Mouse (Mus musculus) frontal cortex, adult (tissue): ENCODE results near the gene Rtn4rl1.

Experiments used
- ATAC-seq: cut with Nextera tagmentation; 2 replicates; pipeline ENCODE4 v1.9.2; 2017; ENCODE audit warnings: mild to moderate bottlenecking, moderate library complexity, mixed read lengths; ENCODE audit not compliant: low TSS enrichment

Rtn4rl1 gene

GRCm38 (mm10) chr11:75249588-75249987, 56.0 kb downstream of the Rtn4rl1 start:
- ATAC-seq = no peak

DNA sequence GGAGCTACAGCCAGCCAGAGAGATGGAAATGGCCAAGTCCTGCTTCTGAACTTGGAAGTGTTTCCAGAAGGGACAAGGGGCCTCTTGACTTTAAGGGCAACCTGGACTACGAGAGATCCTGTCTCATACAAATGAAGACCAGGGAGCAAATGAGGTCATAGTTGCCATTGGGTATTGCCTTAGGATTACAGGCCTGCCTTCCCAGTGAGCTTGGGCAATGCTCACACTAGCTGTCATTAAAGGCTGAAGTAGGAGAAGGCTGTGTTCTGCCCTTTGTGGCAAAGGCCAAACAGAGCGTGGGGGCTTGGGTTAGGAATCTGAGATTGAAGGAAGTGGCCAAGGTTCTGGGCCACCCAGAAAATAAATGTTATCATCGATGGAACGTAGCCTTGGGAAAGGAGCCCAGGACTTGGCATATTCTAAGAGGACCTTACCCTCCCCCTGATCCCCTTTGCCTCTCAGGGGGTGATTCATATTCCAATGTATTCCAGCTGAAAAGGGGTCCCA, 57.5 kb downstream of the Rtn4rl1 start:
- ATAC-seq = no peak

- no peak for ATAC-seq
These were observed 58.0 kb downstream of the Rtn4rl1 start for GRCm38 (mm10) chr11:75251557-75252070.

- peak; percentile 66 for ATAC-seq
These were observed 60.8 kb downstream of the Rtn4rl1 start for GRCm38 (mm10) chr11:75254252-75254912.

- no peak for ATAC-seq
These were observed 61.7 kb downstream of the Rtn4rl1 start for GRCm38 (mm10) chr11:75255330-75255729.

DNA sequence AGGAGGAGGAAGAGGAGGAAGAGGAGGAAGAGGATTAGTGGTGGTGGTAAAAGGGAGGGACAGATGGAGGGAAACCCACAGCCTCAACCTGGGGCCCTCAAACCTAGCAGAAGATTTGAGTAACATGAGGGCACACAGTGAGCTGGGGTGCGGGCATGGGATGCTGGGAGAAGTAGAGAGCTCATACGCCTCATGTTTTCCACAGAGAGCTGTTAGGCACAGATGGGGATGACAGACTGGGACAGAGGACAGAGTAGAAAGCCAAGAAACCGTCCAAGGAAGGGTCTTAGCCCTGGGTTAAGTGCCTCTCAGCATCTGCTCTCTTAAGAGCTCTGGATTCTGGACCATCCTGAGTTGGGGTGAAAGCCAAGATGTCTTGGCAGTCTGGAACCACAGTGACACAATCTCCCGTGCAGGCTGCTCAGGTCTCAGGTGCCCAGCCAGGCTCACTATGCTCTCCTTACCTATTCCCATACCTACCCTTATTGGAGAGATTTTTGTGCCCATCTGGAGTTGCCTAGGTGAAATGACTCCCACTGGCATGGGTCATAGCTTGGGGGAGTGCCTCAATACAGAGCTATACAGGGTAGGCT, 63.6 kb downstream of the Rtn4rl1 start:
- no peak for ATAC-seq

- ATAC-seq = no peak
These were observed 65.8 kb downstream of the Rtn4rl1 start for GRCm38 (mm10) chr11:75259416-75259815.

DNA sequence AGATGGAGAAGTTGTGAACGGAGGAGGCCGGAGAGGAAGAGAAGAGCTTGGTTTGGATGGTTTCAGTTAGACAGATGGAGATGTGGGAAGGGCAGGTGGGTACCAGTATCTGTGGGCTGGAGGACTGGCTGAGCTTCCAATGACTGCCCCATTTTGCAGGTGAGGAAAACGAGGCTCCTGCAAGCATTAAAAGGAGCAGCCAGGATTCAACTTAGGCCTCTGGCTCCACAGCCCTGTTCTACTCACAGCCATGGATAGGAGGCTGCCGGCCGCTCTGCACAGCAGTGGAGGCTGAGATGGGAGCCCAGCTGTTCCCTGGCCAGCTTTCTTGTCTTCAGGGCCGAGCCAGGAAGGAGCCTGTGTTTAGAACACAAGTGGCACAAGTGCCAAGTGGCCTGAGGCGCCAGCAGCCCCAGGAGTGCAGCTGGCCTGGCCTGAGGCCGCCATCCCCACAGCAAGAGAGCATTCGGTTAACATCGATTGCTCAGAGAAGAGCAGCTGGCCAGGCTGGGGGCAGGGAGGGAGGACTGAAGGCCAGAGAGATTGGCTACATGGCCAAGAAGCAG, 66.5 kb downstream of the Rtn4rl1 start:
- peak; percentile 58 for ATAC-seq

DNA sequence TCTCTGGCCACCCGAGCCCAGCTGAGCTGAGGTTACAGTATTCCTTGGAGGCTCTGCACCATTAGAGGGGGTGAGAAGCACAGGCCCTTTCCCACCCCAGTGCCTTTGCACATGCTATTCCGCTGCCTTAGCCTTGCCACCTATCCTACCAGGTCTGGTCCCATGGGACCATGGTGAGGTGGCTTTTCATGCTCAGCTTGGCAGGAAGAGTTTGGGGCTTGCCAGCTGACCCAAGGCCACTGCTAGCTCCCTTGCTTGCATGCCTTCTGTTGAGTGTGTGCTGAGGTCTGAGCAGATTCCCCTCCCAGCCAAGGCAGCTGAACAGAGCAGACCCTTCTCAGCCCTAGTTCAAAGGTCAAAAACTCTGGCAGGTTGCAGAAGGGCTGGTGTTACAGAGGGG, 67.4 kb downstream of the Rtn4rl1 start:
- ATAC-seq = no peak

- no peak for ATAC-seq
These were observed 68.1 kb downstream of the Rtn4rl1 start for GRCm38 (mm10) chr11:75261730-75262129.

- ATAC-seq = no peak
These were observed 68.6 kb downstream of the Rtn4rl1 start for GRCm38 (mm10) chr11:75262181-75262580.

GRCm38 (mm10) chr11:75262791-75263190, 69.2 kb downstream of the Rtn4rl1 start:
- ATAC-seq = no peak

GRCm38 (mm10) chr11:75263274-75263963, 69.8 kb downstream of the Rtn4rl1 start:
- no peak for ATAC-seq

DNA sequence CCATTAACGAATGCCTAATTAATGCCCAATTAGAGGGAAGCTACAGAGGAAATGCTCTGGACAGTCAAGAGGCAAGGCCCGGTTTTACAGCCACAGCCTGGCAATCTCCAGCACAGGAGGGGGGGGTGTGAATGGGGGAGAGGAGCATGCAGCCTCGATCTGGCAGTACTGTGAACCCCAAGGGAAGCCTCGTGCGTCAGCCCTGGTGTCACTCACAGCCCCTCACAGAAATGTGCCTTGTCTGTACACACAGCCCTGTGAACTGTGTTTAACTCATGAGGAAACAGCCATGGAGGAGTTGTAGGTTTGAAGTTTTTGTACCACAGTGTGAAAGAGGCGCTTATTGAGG, 70.4 kb downstream of the Rtn4rl1 start:
- ATAC-seq = no peak

GRCm38 (mm10) chr11:75264550-75264949, 71.0 kb downstream of the Rtn4rl1 start:
- ATAC-seq = no peak

DNA sequence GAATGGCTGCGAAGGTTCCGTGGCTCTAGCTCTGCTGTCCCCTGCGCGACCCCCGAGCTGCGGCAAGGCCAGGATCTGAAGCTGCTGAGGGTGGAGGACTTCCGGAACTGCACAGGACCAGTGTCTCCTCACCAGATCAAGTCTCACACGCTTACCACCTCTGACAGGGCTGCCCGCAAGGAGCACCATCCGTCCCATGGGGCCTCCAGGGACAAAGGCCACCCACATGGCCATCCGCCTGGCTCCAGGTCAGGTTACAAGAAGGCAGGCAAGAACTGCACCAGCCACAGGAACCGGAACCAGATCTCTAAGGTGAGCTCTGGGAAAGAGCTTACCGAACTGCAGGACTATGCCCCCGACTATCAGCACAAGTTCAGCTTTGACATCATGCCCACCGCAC, 72.0 kb downstream of the Rtn4rl1 start:
- ATAC-seq = no peak

- ATAC-seq = peak; percentile 62
These were observed 74.3 kb downstream of the Rtn4rl1 start for GRCm38 (mm10) chr11:75267826-75268281.

GRCm38 (mm10) chr11:75268492-75268891, 74.9 kb downstream of the Rtn4rl1 start:
- no peak for ATAC-seq

GRCm38 (mm10) chr11:75269213-75269612, 75.6 kb downstream of the Rtn4rl1 start:
- no peak for ATAC-seq

DNA sequence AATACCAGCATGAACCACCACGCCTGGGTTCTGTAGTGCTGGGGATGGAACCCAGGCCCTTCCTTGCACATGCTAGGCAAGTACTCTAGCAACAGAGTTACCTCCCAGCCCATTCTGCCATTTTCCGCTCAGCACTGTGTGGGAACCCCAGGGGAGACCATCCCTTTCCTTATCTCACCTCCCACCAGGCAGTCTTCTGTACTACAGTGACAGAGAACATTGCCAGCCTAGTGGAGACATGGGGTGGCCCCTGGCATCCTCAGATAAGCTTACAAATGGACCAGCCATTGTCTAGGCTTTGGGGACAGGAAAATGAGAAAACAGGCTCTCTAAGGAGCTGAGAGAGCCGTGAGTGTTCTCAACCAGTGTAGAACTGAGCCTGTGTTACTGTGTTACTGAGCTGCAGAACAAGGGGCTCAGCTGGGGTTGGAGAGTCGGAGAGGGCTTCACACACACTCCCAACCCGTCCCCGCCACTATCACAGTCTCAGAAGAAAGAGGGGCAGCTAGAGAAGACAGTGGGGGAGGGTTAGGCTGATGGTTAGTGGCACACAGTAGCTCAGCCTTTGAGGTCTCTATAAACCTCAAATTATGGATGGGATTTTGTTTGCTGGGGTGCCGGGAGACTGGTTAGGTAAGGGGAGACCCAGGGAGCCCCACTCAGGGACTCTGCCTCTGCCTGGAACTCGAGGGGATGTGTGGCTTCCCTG, 76.8 kb downstream of the Rtn4rl1 start:
- no peak for ATAC-seq

DNA sequence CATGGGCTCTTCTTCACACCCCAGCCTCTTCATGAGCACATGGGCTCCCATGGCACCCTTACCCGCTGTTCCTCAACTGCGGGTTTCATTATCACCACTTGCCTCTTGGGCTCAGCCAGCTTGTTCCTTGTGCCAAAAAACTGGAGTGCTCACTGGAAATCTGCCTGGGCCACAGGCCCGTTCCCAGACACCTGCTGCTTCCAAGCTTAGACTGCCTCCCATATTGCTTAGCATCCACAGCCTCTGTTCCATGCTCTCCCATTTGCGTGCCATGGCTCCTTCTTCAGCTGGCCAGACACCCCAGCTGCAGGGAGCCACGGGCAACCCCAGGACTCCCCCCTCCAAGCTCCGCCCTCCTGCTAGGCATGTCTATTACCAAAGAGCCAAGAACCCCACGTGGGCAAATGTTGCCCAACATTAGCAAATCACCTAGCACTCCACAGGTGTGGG, 77.4 kb downstream of the Rtn4rl1 start:
- ATAC-seq = peak; percentile 36

GRCm38 (mm10) chr11:75273466-75273865, 79.9 kb downstream of the Rtn4rl1 start:
- ATAC-seq = peak; percentile 31
